Mouse (Mus musculus) left cerebral cortex, postnatal 36 days (tissue): ENCODE results near the gene Efr3b. TPM values are rescaled to one million over a fixed set of nuclear protein-coding genes. Genes with fewer than 3 reads are reported as not detected.
A peak's percentile ranks its signal among the peaks of the same experiment; 100 is the strongest.
"Not testable (repeated sequence)": the region's sequence is repeated elsewhere in the genome, so short reads cannot be mapped to it uniquely, and the experiment has no call there.

ENCODE experiments used
- DNase-seq, 2 experiments: peaks; one replicate each; pipeline ENCODE4 v3.0.0; 2021 to 2022; ENCODE audit warnings: low spot score in 2 of 2, mixed read lengths in 1 of 2
- intact Hi-C: fragments of 180-260 bp; cut with DNase I; formaldehyde crosslinking; loops from one replicate; pipeline ENCODE4 v1.15.1; 2025
- total RNA-seq, 2 experiments: library from RNA; stranded (reverse); gene quantifications; 2 replicates each; pipeline ENCODE4 v1.2.3; 2021

The Efr3b gene
- total RNA-seq, 2 experiments from 2014 or later = 105 TPM

DNA sequence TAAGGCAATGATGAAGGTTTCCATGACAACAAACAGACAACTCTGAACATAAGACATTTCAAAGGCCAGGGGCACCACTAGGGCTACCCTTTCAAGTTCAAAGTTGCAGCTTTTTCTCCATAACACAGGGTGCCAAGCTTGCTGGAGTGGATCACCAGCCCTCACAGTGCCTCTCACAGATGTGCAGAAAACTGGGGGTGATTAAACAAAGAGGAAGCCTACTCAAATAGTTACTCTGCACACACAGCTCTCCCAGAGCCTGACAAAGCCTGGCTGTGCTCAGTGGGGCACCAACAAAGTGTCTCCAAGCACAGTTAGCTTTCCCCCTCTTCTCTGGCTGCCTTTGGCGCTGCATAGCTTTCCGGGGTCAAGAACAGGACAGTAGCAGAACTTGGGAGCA is 48.8 kb downstream of the Efr3b start:
- DNase-seq = no peak
- intact Hi-C loops = no loop called here

DNA sequence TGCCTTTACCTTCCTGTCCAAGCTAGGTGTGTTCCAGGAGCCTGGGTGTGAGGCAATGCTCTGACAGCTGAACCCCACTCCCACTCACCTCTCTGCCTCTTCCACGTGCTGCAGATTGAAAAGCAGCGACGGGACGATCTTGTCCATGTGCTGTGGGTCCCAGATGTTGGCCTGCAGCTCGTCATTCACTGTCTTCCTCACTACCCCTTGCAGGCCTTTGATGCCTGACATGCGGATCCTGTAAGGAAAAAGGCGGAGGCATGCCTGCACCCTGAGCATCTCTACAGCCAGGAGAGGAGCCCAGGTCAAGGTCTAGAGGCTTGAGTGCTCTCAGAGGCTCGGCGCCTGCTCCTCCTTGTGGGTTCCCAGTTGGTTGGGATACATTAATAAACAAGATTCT is 54.3 kb downstream of the Efr3b start:
- intact Hi-C loops = loop anchor here (5.0 kb wide), 1 partner anchor 57 kb away; no protein-coding TSS in a partner anchor

DNA sequence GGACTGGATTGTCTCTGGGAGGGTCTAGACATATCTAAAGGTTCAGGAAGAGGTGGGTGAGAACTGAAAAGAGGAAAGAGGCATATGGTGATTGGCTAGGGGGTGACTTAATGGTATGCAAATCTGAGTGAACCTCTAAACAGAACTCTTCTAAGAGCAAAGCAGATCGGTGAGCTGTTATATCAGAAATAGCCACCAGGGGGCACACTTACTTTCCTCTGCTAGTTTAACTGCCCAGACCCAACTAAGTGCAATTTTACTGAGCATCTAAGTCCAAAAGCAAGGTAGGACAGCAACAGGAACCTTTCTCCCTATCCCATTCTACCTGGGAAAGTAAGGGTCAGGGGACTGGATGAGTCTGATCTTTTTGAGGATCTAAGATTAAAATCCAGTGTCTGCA is 55.0 kb downstream of the Efr3b start:
- intact Hi-C loops = loop anchor here (1.0 to 5.0 kb wide), 3 partner anchors 55 to 97 kb away; partner anchors contain the start of gene Efr3b
- peak; percentile 68 to 83 for DNase-seq

More for the DNA sequence above, 54.3 kb downstream of the Efr3b start:
- DNase-seq = no peak

DNA sequence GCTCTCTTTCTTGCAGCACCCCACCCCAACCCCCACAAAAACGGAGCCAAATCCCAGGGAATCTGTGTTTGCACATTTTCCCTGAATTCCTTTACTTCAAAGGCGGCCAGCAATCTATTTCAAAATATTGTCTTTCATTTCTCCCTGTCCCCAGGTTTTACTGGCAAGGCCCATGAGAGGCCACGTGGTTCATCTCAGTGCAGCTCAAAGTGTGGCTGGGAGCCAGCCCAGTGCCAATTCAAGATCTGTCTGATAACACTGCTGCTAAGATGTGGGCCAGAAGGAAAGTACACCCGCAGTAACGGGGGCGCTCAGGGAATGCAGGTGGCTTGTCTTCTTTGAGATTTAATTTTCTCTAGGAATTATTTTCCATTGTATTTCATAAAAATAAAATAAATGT is 56.5 kb downstream of the Efr3b start:
- intact Hi-C loops = loop anchor here (5.0 kb wide), 1 partner anchor 55 kb away; no protein-coding TSS in a partner anchor
- DNase-seq = peak; percentile 64 to 70

DNA sequence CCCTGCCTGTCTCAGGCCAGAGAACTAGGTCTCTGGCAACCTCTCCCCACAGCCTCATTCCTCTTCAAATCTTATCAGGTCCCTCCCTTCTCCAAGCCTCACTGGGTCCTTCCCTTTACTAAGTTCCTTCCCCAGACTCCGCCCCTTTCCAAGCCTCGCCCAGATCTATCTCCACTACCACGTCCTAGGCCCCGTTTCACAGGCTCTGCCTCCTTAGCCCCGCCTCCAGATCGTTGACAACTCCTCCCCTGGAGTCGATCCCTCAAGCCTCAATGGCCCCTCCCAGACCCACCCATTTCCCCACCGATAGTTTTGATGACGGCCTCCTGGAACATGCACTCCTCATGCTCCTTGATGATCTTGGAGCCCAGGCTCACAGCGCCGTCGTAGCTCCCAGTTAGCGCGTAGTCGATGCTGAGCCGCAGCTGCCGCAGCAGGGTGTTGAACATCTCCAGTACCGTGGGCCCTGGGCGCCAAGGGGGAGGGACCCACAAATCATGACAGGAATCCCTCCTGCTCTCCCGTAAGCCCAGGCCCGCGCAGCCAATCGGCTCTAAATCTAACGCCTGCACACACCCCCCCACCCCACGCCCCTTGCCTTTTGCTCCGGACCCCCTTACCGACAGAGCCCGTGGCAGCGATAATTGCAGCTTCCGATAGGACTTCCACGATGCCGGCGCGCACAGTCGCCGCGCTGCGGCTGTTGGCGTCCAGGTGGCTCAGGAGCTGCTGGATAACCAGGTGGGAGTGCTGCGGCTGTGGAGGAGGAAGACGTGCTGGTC is 57.2 kb downstream of the Efr3b start:
- DNase-seq = peak; percentile 73 to 74
- intact Hi-C loops = loop anchor here (5.0 kb wide), 1 partner anchor 54 kb away; no protein-coding TSS in a partner anchor

DNA sequence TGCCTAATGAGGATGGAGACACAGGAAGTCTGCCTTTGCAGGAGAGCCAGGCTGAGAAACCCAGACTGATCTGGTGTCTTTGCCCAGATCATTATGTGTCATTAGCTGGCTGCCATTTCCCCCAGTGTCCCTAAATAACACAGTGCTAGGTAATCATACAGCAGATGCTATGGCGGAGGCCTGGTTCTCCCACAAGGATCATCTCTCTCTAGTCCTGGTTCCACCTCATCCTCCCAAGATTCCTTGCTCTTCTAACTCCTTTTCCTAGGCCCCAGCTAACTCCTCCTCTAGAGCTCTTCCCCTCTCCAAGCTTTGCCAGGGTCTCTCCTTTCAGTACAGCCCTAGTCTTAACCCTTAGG is 57.7 kb downstream of the Efr3b start:
- intact Hi-C loops = loop anchor here (5.0 kb wide), 1 partner anchor 54 kb away; no protein-coding TSS in a partner anchor
- DNase-seq = no peak

DNA sequence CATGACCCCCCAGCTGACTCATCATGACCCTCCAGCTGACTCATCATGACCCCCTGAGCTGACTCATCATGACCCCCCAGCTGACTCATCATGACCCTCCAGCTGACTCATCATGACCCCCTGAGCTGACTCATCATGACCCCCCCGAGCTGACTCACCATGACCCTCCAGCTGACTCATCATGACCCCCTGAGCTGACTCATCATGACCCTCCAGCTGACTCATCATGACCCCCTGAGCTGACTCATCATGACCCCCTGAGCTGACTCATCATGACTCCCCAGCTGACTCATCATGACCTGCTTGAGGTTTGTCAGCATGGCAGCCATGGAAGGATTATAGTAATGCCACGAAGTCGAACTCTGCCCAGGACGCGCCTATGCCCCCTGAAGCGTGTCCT is 65.5 kb downstream of the Efr3b start:
- intact Hi-C loops, DNase-seq: not testable (repeated sequence)

DNA sequence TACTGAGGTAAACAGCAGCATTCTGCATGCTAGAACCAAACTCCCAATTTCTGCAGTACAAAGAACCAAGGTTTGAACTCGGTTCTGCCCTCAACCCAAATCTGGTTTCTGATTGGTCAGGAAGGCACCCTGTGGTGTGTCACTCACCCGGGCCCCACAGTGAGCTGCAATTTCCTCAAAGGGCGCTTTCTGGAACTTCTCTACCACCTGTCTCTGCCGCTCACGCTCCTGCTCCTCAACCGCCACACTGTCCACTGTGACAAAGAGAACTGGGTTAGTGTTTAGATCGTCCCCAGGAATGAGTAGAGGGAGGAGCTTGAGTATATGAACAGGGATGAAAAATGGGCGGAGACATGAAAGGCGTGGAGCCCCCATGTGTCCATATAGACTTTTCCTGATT is 70.3 kb downstream of the Efr3b start:
- intact Hi-C loops = no loop called here
- DNase-seq = no peak

DNA sequence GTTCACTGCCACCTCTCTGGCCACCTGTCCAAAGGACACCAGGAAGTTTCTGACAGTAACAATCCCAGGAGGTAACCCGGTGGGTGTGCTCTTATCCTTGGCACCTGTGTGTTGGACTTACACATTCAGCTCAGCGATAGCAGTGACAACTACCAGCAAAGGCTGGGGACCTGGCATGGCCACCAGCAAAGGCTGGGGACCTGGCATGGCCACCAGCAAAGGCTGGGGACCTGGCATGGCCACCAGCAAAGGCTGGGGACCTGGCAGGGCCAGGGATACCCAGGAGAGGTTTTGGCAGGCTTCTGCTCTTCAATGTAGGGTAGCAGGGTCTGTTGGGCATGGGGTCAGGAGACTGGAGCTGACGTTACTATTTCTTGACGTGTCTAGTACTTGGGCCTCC is 71.5 kb downstream of the Efr3b start:
- intact Hi-C loops = no loop called here
- no peak for DNase-seq

DNA sequence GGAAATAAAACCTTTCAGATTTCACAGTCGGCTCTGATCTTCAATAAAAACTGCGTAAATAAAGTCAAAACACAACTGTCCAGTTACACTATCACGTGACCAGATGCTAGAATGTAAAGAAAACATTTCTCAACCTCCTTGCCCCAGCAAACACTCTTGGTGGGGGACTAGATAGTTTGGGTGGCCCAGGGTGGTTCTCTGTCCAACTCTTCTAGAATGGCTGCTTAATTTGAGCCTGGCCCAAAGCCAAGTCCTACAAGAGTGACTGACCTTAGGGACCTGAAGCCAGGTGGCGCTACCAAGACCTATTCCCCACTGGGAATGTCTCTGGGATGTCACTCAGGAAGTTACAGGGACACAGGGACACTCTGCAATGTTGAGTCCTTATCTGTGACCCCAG is 78.2 kb downstream of the Efr3b start:
- intact Hi-C loops = no loop called here
- DNase-seq = no peak

DNA sequence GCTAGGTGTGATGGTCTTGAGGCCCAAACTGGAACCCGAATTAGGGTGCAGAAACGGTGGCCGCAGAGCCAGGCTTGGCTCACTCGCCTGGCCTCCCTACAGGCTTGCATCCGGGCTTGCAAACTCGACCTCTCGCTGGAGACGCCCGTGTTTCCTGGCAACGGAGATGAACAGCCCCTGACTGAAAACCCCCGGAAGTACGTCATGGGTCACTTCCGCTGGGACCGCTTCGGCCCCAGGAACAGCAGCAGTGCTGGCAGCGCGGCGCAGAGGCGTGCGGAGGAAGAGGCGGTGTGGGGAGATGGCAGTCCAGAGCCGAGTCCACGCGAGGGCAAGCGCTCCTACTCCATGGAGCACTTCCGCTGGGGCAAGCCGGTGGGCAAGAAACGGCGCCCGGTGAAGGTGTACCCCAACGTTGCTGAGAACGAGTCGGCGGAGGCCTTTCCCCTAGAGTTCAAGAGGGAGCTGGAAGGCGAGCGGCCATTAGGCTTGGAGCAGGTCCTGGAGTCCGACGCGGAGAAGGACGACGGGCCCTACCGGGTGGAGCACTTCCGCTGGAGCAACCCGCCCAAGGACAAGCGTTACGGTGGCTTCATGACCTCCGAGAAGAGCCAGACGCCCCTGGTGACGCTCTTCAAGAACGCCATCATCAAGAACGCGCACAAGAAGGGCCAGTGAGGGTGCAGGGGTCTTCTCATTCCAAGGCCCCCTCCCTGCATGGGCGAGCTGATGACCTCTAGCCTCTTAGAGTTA is 78.7 kb downstream of the Efr3b start:
- DNase-seq = peak; percentile 84 to 85
- intact Hi-C loops = no loop called here

DNA sequence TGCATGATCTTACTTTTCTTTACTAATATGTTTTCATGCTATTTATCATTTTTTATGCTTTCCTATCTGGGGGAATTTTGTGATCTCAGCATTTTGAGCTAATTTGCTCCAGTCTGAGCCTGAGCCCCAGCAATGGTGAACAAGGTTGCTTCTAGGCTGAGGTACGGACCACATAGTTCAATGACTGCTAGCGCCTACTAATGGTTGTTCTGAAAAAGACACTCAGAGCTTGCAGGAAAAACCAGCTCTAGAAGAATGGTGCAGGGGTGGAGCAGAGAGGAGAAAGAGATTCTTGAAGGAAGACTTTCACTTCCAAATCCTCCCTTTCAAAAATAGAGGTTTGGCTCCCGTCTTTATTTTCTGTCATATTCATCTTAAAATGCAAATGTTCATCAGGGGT is 82.4 kb downstream of the Efr3b start:
- DNase-seq = no peak
- intact Hi-C loops = no loop called here

DNA sequence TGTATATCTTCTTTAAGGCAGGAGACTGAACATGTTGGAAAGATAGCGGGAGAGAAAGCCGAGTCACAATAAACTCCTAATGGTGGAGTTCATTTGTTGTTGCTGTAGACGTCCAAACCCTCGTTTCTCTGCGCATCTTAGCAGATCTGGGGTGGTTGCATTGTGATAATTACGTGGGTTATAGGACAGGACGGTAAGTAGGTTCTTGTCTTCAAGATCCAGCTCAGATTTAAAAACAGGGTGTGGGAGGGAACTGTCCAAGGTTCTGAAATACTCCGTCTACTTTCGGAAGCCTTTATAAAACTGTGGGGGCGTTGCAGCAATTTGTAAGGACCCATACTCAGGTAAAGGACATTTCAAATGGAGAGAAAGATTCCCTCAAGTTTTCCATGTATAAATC is 83.3 kb downstream of the Efr3b start:
- no peak for DNase-seq
- intact Hi-C loops = no loop called here

DNA sequence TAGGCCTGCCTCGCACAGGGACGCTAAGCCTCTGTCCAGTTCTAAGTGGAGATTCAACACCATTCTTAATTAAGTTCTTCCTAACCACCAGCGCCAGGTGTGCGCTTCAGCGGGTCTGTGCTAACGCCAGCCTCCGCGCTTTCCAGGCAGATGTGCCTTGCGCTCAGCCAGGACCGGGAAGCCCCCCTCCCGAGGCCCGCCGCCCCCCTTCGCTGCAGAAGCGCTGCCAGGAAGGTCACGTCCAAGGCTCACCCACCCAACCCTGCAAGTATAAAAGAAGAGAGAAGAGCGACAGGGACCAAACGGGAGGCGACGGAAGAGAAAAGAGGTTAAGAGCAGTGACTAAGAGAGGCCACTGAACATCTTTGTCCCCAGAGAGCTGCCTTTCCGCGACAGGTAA is 84.1 kb downstream of the Efr3b start, which contains the start of gene Pomc:
Pomc (plus strand) TSS at position 301 of the 400 bp plus-strand sequence.
- no peak for DNase-seq
- intact Hi-C loops = no loop called here

DNA sequence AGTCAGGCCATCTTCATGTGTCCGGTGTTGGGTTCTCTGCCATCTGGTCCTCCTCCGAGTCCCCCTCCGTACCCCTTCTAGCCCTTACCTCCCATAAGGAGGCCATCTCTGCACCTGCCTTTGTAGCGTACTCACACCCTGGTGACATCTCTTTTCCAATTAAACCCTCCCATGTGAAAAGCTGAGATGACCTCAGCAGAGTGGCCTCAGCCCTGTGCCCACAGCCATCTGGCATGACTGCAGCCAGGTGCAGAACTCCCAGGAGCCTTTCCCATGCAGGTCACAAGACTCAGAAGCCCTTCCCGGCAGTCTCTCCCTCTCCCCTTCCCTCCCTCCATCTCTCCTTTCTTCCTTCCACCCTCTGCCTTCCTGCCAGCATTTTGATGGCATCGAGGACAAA is 91.2 kb downstream of the Efr3b start:
- intact Hi-C loops = no loop called here
- no peak for DNase-seq

DNA sequence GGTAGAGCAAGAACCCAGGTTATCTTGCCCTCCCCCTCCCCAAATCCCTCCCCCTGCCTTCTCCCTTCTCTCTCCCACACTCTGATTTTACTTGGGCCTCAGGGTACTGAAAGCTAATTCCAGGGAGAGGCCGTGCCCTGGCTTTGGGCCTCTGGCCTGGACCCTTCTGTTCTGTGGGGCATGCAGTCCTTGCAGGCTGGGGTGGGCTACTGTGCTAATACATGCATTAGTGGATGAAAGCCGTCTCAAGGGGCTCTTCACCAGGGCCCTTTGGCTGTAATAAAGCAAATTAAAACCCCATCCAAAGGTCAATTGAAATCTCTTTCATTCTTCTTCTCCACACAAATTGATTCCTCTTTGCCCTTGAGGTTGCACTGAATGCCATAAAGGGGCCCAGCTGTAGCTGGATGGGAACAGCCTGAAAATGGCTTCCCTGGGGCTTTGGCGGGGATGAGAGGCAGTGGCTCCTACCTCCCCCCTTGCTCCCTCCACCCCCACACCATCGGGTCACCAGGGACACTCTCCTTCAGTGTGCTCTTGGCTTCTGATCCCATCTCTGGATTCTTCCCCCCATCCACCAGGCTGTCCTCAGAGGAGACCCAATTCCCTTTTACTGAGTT is 94.2 kb downstream of the Efr3b start:
- DNase-seq = no peak
- intact Hi-C loops = no loop called here

DNA sequence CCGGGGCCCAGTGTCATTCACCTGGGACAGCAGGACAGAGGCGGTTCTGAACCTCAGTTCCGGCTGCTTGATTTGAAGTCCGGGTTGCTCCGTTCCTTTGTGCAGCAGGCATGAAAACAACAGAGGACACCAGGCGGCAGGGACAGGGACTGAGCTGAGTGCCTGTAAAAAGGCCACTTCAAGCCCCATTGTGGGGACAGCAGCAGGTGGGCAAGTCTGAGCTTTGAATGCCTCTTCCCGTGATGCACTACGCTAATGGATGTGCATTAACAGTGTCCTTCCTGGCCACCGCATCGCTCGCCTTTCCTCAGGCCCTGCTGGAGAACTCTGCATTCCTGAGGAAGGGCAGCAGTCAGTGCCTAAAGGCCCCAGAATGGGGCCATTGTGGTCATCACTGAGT is 96.7 kb downstream of the Efr3b start:
- intact Hi-C loops = no loop called here
- no peak for DNase-seq

DNA sequence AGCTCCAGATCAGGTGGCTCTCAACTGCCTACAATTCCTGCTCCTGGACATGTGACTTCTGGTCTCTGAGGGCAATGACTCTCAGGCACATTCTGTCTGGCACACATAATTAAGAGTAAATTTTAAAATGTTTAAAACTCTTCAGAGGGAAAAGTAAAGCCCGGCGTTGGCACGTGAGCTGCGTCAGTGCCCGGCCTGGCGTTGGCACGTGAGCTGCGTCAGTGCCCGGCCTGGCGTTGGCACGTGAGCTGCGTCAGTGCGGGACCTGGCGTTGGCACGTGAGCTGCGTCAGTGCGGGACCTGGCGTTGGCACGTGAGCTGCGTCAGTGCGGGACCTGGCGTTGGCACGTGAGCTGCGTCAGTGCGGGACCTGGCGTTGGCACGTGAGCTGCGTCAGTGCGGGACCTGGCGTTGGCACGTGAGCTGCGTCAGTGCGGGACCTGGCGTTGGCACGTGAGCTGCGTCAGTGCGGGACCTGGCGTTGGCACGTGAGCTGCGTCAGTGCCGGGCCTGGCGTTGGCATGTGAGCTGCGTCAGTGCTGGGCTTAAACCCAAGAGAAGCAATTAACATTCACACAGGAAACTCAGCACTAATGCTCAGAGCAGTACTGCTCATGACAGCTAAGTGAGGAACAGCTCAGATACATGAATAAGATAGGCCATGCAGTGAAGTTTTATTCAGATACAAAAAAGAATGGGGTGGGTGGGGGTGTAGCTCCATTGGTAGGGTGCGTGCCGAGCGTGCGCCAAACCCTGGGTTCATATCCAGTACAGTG is 108.4 kb downstream of the Efr3b start:
- intact Hi-C loops = not testable (repeated sequence)
- DNase-seq = peak; percentile 45 to 70

DNA sequence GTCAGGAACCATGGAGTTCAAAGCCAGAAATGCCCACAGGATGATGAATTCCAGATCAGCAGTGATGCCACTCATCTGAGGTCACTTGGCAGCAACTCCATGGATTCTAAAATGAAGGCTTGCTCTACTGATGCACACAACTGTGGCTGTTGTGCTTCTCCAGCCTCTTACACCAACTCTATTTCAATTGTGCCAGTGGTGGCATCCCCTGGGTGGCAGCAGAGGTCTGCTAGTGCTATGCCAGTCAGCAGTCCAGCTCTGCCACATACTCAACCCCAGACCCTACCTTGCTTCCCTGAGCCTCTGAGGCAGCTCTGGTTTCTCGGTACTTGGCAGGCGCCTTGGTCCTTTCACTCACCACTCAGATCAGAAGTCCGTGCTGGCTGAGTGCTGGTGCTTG is 109.9 kb downstream of the Efr3b start:
- intact Hi-C loops = loop anchor here (5.0 kb wide), 1 partner anchor 53 kb away; no protein-coding TSS in a partner anchor
- peak in 1 of 2 experiments; percentile 33 for DNase-seq
